Mouse (Mus musculus) midbrain, embryonic 10.5 days (tissue): ENCODE measurements around the gene Map3k13. TPM values are rescaled to one million over a fixed set of nuclear protein-coding genes. Genes with fewer than 3 reads are reported as not detected.

Source experiments
- DNase-seq: peaks from one replicate; pipeline ENCODE4 v3.0.0-alpha.2; 2017; ENCODE audit warnings: low spot score
- H3K27ac ChIP-seq: fragments of 300-500 bp; sonication (generic); replicated peaks from 2 replicates; pipeline ENCODE4 v1.5.1; 2016; ENCODE audit warnings: mild to moderate bottlenecking
- H3K27me3 ChIP-seq: fragments of 300-500 bp; sonication (generic); 2 replicates; pipeline ENCODE4 v1.6.1; 2016; ENCODE audit warnings: low read depth, mild to moderate bottlenecking; ENCODE audit not compliant: poor library complexity, severe bottlenecking
- H3K36me3 ChIP-seq: fragments of 300-500 bp; sonication (generic); 2 replicates; pipeline ENCODE4 v1.6.1; 2016; ENCODE audit warnings: mild to moderate bottlenecking, moderate library complexity
- H3K4me1 ChIP-seq: fragments of 300-500 bp; sonication (generic); 2 replicates; pipeline ENCODE4 v1.6.1; 2016
- H3K4me3 ChIP-seq: fragments of 300-500 bp; sonication (generic); 2 replicates; pipeline ENCODE4 v1.5.1; 2016; ENCODE audit warnings: mild to moderate bottlenecking, moderate library complexity
- H3K9me3 ChIP-seq: fragments of 300-500 bp; sonication (generic); replicated peaks from 2 replicates; pipeline ENCODE4 v1.6.1; 2016; ENCODE audit warnings: mild to moderate bottlenecking
- WGBS: fragments of 180-500 bp; shearing (Covaris S2); methylation state at CpG from one replicate; pipeline ENCODE4 v1.1.7; 2016; 5-methylcytosine and 5-hydroxymethylcytosine counted together
- polyA plus RNA-seq: library from polyadenylated mRNA; unstranded; fragments of >200 nt; fragmentation: Nextera tagmentation; extraction: Ambion mirVana; gene quantifications from 2 replicates; pipeline ENCODE4 v1.2.1, GENCODE M21; 2016

Map3k13 gene
- polyA plus RNA-seq, 1 experiment from 2014 or later = 2.1 TPM

DNA sequence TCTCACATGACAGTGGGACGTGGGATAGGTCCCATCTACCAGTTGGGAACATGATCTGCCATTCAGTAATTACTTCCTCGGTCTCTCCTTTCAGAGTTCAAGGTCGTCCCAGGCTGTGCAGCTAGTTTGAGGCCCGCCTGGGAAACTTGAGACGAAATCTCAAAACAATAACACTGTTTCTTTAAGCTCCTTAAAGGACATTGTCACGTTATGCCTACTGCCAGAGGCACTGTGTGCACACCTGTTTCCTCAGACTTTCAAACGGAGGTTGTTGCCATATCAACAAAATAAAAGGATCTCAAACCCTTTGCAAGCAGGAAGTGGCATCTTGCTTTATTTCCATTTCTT, 41.4 kb downstream of the Map3k13 start:
- WGBS = 66% methylated on average over 7 of the region's 7 CpGs
- Histone ChIP-seq H3K4me3 (no peak overlapping the region), H3K36me3 (no peaks in the 10 kb centered on the region), H3K27me3 (no peaks in the 10 kb centered on the region), H3K9me3 (no peaks in the 10 kb centered on the region), H3K27ac (no peak overlapping the region), H3K4me1 (peaks cover 8% of the 10 kb centered on the region)
- no peak for DNase-seq

DNA sequence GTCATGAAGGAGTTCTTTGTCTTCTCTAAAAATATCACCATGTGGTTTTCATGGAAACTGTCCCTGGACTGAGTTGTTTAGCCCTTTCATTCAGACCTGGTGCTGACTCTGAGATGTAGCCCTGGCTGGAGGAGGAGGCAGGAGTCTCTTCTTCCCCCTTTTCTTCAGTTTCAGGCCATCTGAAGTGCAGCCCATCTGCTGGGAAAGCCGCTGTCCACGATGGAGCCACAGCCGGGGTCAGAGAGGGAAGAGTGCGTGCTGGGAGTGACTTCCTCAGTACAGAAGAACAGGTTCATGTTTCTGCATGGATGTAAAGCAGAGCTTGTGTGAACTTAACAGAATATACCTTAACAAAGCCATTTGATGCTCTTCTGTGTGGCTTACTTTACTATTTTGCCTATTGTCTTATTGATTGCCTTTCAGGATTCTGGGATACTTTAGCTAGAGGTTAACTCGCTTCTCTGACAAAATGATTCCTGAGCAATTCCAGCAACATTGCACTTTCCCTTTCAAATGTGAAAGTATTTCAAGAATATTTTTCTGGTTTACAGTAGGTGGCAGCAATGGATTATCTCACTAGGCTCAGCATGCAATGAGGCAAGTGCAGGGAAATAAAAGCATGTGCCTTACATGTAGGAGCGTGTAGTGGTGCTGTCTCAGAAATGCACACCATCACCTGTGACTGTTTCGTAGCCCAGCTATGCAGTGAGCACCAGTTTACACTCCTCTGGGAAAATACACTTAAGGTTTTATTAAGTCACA, 42.3 kb downstream of the Map3k13 start:
- Histone ChIP-seq H3K9me3 (no peaks in the 10 kb centered on the region), H3K36me3 (no peaks in the 10 kb centered on the region), H3K27ac (no peak overlapping the region), H3K4me1 (peaks cover 5% of the 10 kb centered on the region; the same call in 1 of the 2 replicates), H3K4me3 (no peak overlapping the region), H3K27me3 (no peaks in the 10 kb centered on the region)
- WGBS = 74% methylated on average over 7 of the region's 7 CpGs
- DNase-seq = no peak

DNA sequence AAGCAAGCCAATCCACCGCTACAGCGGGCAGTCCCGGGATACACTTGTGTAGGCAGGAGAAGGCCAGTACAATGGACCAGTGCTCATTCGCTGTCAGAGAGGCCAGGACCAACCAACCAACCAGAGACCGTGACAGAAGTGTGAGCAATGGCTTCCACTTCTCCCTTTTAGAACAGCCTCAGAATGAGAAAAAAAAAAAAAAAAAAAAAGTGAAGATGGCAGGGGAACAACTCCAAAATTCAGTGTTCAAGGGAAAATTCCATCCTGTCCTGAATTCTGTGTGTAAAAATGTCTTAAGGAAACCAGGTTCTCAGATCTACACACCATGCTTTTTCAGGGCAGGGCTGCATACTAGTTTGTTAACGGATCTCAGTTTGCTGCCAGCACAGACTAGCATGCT, 43.5 kb downstream of the Map3k13 start:
- peaks cover 5% of the 10 kb centered on the region; the same call in 1 of the 2 replicates for H3K4me1 ChIP-seq
- no peak for DNase-seq
- 82% methylated on average over 6 of the region's 6 CpGs for WGBS
- no peaks in the 10 kb centered on the region for H3K9me3 ChIP-seq
- H3K27me3 ChIP-seq = no peaks in the 10 kb centered on the region
- no peak overlapping the region for H3K27ac ChIP-seq
- H3K4me3 ChIP-seq = no peak overlapping the region
- H3K36me3 ChIP-seq = no peaks in the 10 kb centered on the region

DNA sequence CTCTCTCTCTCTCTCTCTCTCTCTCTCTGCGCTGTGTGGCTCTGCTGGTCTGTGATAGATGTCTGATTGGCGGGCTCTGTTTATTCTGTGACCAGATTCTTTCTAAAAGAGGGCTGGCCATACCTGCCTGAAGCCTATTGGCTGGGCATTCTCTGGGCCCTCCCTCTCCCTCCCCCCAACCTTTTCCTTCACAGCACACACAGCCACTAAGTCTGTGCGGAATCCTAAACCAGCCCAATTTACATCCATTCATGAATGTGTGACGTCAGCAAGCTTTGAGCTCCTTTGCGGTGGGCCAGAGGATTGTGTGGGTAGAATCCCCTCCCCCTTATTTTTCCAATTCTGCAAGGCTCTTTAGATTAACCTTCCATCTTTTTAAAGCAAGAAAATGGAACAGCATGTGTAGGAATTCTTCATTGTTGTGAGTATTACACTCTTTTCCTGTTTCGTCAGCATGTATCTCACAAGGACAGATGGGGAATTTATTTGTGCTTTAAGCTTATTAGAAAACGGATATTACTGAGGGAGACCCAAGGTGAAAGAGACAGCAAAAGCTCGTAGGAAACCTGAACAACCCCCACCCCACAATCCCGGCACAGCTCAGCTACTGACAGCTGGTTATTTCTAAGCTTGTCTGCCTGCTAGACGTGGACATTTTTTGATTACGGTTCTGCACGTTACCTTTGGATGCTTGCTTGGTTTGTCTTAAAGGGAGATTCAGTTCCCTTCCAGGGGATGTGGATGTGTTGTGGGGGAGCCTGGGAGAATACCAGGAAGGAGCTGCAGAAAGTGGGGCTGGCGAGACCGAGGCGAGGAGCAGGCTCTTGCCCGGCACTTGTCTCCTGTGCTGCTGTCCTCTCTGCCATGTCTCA, 51.9 kb downstream of the Map3k13 start:
- Histone ChIP-seq H3K9me3 (no peaks in the 10 kb centered on the region), H3K4me1 (peaks cover 25% of the 10 kb centered on the region), H3K4me3 (peak overlapping the region; percentile 59), H3K27me3 (no peaks in the 10 kb centered on the region), H3K27ac (peak overlapping the region; percentile 85), H3K36me3 (no peaks in the 10 kb centered on the region)
- peak; percentile 88 for DNase-seq
- 1% methylated on average over 16 of the region's 16 CpGs for WGBS

DNA sequence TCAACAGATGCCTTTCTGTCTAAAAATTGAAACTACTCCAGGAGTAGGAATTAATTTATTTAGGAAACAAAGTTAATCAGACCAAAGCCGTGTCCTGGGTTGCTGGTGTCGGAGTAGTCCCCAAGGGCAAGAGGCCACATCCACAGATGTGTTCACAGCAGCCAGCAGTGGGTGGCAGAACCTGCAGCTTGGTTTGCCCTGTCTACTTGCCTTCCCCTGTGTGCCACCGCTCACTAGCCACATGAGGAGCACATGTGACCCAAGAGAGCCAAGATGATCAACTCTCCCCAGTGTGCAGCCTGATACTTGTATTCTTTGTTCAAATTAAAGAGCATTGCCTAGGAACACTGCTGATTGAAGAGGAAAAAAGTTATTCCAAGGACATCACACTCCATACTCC, 54.3 kb downstream of the Map3k13 start:
- WGBS = 89% methylated on average over 3 of the region's 3 CpGs
- H3K4me1 ChIP-seq = peaks cover 39% of the 10 kb centered on the region

DNA sequence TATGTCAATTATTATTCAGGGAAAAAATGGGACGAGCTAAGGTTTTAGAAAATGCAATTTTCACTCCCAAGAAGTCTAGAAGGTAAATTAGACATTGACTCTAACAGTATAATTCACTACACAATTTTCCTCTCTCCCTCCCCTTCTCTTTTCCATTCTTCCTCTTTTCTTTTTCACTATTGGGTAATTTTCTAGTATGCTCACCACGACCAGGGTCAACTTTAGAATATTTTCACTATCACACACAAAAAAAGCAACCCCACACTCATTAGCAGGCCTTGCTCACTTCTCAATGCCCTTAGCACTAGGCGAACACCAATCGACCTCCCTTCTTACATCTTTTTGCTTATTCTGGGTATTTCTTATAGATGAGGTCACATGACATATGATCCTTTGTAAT, 54.7 kb downstream of the Map3k13 start:
- no peaks in the 10 kb centered on the region for H3K36me3 ChIP-seq
- H3K27me3 ChIP-seq = no peaks in the 10 kb centered on the region
- WGBS = 87% methylated on average over 4 of the region's 4 CpGs
- no peaks in the 10 kb centered on the region for H3K9me3 ChIP-seq
- DNase-seq = no peak
- H3K4me3 ChIP-seq = no peak overlapping the region
- H3K4me1 ChIP-seq = peaks cover 40% of the 10 kb centered on the region
- no peak overlapping the region for H3K27ac ChIP-seq

More for the DNA sequence above, 54.3 kb downstream of the Map3k13 start:
- H3K4me3 ChIP-seq = no peak overlapping the region
- H3K36me3 ChIP-seq = no peaks in the 10 kb centered on the region
- H3K27ac ChIP-seq = no peak overlapping the region
- no peak for DNase-seq
- no peaks in the 10 kb centered on the region for H3K9me3 ChIP-seq
- H3K27me3 ChIP-seq = no peaks in the 10 kb centered on the region

DNA sequence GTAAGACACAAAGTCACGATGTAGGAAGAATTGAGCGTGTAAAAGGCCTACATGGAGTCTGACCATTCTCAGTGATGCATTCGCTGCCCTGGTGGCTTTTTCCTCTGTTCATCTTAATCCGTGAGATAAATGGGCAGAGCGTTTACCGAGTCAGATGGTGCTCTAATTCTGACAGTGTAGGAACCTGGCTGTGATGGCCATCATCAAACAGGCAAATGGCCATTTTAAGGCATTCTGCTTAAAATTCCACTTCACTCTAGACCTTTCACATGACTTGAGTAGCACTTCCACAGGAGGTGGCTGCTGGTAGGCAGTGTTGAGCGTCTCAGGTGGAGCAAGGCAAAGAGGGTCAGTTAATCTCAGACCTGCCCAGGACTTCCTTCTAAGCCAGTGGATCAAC, 58.2 kb downstream of the Map3k13 start:
- DNase-seq = no peak
- no peak overlapping the region for H3K27ac ChIP-seq
- WGBS = 90% methylated on average over 7 of the region's 7 CpGs
- H3K27me3 ChIP-seq = no peaks in the 10 kb centered on the region
- H3K9me3 ChIP-seq = no peaks in the 10 kb centered on the region
- H3K36me3 ChIP-seq = no peaks in the 10 kb centered on the region
- H3K4me3 ChIP-seq = no peak overlapping the region
- H3K4me1 ChIP-seq = peaks cover 30% of the 10 kb centered on the region

DNA sequence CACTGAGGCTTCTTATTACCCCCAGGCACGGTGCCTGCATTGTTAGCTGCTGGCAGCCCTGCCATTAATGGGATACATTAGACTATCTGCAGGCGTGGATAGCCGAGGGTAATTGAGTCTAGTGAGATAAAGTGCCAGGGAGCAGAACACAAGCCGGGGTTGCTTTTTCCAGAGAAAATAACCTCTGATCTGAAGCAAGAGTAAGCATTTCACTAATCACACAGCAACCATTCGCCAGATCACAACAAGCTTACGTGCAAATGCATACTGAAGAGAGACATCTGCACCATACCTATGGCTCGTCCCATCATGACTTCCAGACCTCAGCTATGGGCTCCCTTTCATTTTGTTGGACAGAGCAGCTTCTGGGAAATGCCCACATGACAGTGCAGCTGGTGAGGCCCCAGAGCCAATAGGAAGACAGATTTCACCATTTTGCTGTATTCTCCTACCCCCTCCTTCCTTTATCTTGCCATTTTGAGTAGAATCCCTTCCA, 59.3 kb downstream of the Map3k13 start:
- no peak for DNase-seq
- Histone ChIP-seq H3K9me3 (no peaks in the 10 kb centered on the region), H3K36me3 (no peaks in the 10 kb centered on the region), H3K4me1 (peaks cover 41% of the 10 kb centered on the region), H3K4me3 (no peak overlapping the region), H3K27me3 (no peaks in the 10 kb centered on the region), H3K27ac (no peak overlapping the region)
- WGBS = 81% methylated on average over 7 of the region's 7 CpGs

DNA sequence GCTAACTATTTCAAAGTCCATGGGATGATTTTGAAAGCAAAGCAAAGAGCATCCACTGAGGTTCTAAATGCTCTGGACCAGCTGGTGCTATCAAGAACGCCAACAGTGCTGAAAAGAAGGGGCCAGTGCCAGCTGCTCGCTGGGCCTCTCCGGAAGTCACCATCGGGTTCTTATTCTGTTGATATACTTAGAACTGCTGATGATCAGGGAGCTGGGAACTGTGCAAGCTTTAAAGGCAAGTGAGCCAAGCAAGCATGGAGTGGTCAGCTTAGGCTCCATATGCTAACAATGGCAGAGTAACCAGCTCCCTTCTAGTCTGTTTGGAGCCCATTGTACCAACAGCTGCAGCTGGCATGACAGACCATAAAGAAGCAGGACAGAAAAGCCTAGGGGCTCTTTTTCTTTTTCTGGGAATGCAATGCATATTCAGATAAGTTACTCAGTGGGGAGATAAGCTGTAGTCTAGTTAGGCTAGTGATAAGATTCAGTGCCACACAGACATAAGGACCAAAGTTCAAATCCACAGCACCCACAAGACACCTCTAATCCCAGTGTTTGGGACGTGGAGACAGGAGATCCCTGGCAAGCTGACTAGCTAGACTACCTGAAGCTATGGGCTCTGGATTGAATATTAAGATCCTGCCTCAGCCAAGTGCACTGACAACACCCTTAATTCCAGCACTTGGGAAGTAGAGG, 60.6 kb downstream of the Map3k13 start:
- H3K36me3 ChIP-seq = no peaks in the 10 kb centered on the region
- H3K4me3 ChIP-seq = no peak overlapping the region
- peaks cover 54% of the 10 kb centered on the region for H3K4me1 ChIP-seq
- H3K27ac ChIP-seq = no peak overlapping the region
- DNase-seq = no peak
- H3K27me3 ChIP-seq = no peaks in the 10 kb centered on the region
- 86% methylated on average over 5 of the region's 5 CpGs for WGBS
- H3K9me3 ChIP-seq = no peaks in the 10 kb centered on the region

DNA sequence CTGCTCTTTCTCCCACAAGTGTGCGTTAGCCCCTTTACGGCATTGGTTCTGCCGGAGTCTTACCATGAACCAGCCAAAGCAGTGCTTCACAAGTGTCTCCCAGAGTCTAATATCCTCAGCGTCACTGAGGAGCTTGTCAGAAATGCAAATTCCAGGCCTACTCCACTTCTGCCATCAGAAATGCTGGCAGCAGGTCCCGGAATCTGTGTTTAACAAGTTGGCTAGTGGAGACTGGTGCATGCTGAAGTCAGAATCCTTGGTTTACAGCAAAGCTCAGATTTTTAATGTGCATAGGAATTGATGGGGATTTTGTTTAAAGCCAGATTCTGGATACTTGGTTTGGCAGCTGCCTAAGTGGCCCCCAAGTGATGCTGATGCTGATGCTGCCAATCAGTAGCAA, 62.0 kb downstream of the Map3k13 start:
- WGBS = 83% methylated on average over 5 of the region's 5 CpGs
- Histone ChIP-seq H3K9me3 (no peaks in the 10 kb centered on the region), H3K4me3 (no peak overlapping the region), H3K27ac (no peak overlapping the region; the same call in 1 of the 2 replicates), H3K36me3 (no peaks in the 10 kb centered on the region), H3K27me3 (no peaks in the 10 kb centered on the region), H3K4me1 (peaks cover 52% of the 10 kb centered on the region)
- DNase-seq = no peak

DNA sequence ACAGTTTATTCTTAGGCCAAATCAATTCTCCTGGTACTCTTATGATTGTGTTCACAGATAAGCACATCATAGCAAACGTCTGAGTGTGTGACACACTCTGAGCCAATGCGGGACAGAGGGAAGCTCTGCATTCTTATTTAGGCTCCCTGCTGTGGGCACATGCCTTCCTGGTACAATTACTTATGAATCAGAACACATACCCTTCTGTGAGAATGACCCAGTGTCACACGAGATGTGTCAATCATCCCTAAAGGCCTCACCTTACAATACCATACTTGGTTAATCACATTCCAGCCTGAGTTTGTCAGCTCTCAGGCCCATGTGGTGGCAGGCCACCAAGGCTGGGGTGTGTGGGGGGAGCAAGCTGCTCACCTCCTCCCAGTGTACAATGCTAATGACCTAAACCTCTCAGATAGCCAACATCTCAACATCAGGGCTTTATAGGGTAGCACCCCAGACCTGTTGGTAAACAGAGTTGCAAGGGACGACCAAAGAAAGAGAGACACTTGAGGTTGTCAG, 63.0 kb downstream of the Map3k13 start:
- Histone ChIP-seq H3K27me3 (no peaks in the 10 kb centered on the region), H3K27ac (0 out of 2 replicates have a peak overlapping the region, but pooled peaks have one; percentile 2), H3K4me3 (no peak overlapping the region), H3K4me1 (peaks cover 50% of the 10 kb centered on the region), H3K36me3 (no peaks in the 10 kb centered on the region), H3K9me3 (no peaks in the 10 kb centered on the region)
- WGBS = 55% methylated on average over 4 of the region's 4 CpGs
- DNase-seq = no peak

DNA sequence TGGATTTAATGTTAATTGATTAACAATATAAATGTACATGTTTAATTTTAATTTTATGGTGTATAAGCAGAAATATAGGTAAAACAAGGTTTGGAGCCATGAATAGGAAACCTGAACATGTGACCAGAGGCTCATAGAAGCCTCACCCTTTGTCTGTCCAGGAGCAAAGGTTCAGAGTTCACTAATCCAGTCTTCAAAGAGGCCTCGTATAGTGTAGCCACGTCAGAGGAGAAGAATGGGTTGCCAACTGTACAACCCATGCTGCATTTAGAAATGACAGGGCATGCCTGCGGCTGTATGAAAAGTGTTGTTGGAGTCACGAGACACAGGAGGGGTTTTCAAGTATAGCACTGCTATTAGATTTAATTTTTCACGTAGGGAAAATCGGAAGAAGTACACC, 64.0 kb downstream of the Map3k13 start:
- 67% methylated on average over 6 of the region's 6 CpGs for WGBS

More for the DNA sequence above, 64.0 kb downstream of the Map3k13 start:
- DNase-seq = no peak
- Histone ChIP-seq H3K4me3 (no peak overlapping the region), H3K36me3 (no peaks in the 10 kb centered on the region), H3K9me3 (no peaks in the 10 kb centered on the region), H3K4me1 (peaks cover 41% of the 10 kb centered on the region), H3K27me3 (no peaks in the 10 kb centered on the region), H3K27ac (peak overlapping the region; percentile 80)
